Mouse (Mus musculus): Measurements from ENCODE around the gene Hsf4.
A peak's percentile ranks its signal among the peaks of the same experiment; 100 is the strongest.

Gene Hsf4

DNA sequence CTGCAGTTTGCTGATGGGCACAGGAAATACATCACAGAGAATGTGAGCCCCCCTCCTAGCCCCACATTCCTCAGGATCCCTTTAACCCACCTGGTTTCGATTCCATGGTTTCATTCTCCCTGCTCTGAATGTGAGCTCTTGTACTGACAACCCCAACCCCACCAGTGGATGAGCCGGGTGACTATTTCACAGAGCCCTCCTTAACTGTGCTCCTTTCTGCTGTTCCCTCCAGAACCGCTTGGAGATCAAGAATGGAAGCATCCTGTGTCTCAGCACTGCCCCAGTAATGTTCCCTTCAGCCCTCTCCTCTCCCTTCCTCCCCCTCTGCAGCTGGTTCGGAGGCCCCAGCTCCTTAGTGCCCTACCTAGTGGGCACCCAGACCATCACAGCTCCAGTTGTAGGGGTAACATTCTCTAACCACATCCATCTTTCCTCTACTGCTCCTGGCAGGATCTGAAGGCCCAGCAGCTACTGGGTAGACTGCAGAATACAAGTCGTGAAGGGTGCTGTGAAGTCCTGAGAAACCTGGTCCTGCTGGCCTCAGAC is 36.6 kb downstream of the Hsf4 start:
- no peak for DNase-seq

DNA sequence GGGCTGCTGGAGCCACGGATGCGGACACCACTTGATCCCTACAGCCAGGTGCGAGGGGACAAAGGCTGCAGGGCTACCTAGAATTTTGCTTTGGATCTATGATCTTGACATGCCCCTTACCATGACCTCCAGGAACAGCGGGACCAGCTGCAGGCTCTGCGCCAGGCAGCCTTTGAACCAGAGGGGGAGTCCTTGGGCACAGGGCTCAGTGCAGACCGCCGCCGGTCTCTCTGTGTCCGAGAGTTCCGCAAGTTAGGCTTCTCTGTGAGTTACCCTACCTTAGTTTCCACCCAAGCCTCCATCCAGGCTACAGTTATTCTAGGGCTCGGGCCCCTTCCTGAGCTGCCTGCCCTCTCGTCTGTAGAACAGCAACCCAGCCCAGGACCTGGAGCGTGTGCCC is 38.1 kb downstream of the Hsf4 start:
- no peak for DNase-seq

DNA sequence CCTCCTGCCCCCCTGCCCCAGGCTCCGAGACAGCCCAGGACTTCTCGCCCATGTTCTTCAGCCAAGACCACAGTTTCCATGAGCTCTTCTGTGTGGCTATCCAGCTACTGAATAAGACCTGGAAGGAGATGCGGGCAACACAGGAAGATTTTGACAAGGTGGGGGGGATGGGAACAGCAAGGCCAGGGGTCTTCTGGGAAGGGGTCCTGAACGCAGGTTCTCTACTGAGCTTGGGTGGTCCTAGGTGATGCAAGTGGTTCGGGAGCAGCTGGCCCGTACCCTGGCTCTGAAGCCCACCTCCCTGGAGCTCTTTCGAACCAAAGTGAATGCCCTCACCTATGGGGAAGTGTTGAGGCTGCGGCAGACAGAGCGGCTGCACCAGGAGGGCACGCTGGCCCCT is 38.8 kb downstream of the Hsf4 start:
- DNase-seq = no peak

DNA sequence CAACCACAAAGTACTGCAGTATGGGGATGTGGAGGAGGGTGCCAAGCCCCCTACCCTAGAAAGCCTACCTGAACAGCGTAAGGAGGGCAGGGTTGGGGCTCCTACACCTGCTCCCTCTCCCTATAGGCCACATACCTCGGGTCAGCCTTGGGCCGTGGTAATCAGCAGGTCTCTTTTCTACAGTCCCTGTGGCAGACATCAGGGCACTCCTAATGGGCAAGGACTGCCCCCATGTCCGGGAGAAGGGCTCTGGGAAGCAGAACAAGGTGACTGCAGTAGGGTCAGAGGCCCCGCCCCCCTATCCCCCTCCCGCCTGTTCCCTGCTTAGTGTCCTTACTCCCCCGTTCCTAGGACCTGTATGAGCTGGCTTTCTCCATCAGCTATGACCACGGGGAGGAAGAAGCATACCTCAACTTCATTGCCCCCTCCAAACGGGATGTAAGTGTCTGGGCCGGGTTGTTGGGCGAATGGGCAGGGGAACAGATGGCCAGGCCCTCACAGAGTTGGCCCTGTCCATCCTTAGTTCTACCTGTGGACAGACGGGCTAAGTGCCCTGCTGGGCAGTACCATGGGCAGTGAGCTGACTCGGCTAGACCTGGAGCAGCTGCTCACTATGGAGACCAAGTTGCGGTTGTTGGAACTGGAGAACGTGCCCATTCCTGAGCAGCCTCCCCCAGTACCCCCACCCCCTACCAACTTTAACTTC is 39.7 kb downstream of the Hsf4 start:
- DNase-seq = no peak

DNA sequence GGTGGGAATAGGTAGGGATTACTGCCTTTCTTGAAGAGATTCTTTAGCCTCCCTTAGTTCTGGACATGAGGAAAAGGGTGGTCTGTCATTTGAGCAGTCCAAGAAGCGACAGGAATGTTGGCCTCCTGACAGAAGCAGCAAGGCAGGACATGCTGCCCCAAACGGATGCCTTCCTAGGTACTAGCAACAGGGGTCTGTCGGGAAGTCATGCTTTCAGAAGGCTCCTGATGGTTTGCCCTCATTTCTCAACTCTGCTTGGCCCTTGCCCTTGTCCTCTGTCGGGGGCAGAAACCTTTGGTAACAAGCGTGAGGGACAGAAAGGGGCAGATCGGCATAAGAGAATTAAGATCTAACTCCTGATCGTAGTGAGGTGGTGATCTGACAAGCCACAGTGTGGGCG is 40.5 kb downstream of the Hsf4 start:
- DNase-seq = no peak

DNA sequence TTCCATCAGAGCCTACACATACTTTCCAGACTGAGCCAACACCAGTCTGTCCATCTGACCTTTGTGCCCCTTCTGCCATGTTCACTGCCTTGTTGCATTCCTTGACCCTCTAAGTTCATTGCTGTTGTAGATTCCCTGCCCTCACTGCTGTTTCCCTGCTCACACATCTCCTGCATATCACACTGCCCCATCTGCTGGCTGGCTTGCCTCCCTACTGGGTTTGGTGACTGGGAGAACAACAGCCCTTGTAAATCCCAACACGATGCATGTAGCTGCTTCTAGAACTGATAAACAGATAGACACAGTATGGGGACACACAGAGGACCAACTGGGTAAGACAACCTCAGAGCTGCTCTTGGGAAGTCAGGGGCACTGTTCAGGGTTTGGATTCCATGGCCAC is 42.1 kb downstream of the Hsf4 start:
- DNase-seq = no peak

DNA sequence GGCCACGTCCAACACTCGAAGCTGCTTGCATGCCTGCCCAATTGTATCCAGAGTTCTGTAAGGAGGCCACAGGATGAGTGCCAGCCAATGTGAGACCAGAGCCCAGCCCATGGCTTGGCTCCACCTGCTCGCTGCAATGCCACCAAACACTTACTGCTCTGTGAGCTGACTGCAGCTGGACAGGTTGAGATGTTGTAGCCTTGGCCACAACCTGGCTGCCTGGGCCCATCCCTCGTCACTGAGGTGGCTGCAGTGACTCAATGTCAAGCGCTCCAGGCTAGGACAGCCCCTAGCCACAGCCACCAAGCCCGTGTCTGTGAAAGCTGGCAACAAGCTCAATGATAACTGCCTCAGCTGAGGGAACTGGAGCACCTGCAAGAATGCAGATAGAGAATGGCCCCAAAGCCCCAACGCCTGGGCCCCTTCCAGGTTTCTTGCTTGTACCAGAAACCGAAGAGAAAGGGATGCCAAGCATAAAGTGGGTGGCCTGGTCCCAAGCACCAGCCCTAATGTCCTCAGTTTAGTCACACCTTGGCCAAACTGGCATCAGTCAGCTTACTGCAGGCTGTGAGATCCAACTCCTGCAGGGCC is 43.4 kb downstream of the Hsf4 start:
- DNase-seq = no peak

DNA sequence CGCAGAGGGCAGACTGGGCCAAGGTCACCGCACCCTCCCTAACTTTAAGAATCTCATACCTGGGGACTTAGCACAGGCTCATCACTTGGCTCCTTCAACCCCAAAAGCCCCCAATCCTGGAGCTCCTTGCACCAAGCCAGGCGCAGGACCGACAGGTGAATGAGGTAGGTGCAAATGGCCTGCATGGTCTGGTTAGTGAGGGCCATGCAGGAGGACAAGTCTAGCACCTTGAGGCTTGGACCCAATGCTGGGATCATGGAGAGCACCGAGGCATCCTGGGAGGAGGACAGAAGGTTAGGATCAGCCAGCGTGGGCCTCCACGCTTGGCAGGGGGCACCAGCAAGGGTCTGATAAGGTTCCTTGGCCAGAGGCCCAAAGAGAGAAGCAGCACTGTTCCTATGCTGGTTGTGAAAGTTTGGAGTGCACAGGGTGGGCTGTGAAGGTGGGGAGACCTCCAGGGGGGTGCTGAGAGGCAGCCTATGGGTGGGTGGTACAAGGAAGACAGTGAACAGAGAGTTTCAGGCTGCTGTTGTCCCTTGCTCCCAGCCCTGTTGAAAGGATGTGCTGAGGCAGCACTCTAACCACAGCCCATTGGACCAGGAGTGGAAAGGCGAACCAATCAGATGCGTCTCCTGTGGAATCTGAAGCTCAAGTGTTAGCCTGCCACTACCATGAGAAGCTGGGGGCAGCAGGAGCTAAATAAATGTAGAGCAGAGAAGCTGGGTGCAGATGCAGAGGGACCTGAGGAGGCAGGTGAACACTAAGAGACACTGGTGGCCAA is 44.2 kb downstream of the Hsf4 start:
- DNase-seq = no peak

DNA sequence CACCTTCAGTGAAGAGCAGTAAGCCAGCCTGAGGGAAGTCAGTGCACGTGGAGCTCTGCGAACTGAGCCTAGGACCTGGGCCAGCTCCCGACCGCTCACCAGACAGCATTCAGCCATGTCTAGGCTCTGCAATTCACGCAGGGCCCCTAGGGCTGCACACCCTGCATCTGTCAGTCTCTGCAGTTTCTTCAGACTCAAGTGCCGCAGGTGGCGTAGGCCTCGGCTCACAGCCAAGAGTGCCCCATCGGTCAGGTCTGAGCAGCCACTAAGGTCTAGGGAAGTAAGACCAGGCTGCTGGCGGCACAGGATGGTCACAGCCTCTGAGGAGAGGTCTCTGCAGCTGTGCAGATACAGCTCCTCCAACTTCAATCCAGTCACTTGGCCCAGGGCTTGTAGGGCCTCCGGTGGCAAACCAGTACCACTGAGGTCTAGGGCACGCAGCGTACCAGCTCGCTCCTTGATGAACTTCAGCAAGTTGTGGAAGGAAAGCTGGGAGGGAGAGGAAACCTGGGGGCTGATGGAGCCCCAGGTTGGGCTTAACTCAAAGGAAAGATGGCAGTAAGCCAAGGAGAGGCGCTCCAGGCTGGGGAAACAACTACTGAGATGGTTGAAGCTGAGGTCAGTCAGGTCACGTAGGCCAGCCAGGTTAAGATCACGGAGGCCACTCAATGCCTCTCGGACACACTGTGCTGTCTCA is 45.6 kb downstream of the Hsf4 start:
- DNase-seq = peak; percentile 19

DNA sequence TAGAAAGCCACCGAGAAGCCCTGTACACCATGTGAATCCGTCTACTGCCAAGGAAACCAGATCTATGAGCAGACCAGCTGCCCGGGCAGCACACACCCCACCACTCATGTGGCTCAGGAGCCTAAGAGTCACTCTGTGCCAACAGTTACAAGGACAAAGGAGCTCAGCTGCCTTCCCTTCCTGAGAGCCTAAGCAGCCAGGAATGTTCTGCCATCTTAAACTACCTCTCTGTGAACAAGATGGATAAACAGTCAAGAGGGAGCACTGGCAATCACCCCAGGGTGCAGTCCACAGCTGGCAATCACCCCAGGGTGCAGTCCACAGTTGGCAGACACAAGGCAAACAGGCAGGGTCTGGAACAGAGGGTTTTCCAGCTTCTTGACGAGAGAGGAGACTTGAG is 48.3 kb downstream of the Hsf4 start:
- no peak for DNase-seq

DNA sequence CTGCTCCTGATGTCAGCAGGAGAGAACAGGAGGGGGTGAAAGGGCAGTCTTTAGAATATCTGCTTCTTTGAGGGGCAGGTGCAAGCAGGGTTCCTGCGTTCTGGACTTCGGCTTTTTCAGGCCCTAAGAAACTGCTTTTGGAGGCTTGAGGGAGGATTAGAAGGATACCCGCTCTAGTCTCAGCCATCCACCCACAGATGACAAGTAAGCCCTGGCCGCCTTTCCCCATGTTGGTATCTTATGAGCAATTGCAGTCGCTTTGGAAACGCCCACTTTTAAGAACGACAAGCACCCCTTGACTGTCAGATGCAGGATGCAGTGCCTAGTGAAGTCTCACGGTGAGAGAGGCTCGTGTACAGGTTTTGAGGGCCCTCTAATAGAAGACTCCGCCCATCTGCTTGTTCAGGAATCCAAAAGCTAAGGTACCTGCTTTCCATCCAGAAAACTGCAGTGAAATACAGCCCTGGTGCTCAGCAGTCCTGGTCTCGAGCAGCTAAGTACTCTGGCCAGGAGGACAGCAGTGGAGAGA is 49.1 kb downstream of the Hsf4 start:
- DNase-seq = no peak

DNA sequence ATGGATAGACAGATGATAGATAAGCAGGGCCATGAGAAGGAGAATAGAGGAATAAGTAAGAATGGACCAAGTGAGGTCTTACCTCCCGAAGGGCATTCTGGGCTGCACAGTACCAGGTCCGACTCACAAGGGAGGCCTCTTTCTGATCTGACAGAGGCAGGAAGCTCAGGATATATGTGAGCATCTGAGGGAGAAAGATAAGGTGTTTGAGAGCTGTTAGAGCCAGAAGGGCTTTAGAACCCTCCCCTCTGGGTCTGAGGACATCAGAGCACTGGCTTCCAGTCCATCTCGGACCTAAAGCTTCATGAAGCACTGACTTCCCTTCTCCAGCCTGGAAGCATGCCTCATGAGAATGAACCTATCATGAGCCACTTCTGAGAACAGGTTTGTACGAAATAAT is 53.6 kb downstream of the Hsf4 start:
- no peak for DNase-seq
